8 mouse cellular contexts compared by ENCODE assay signal in genomic region chr6:57824422-57825258, GRCm38 (mm10). TPM values are rescaled to one million over a fixed set of nuclear protein-coding genes. Genes with fewer than 3 reads are reported as not detected.
A peak's percentile ranks its signal among the peaks of the same experiment; 100 is the strongest.
DNase-seq lines count a peak whose midpoint lies in the region; ATAC-seq lines count a peak whose summit lies in the region.

Vopp1 (minus strand) TSS chr6:57825159.

- no peaks in the 10 kb centered on the region for H3K27me3 ChIP-seq in forebrain, embryonic 12.5 days
- H3K27me3 ChIP-seq in heart, embryonic 16.5 days (ENCODE audit: control insufficient read depth, insufficient read depth, low read length) = no peaks in the 10 kb centered on the region
- H3K27me3 ChIP-seq in liver, embryonic 15.5 days = 0 out of 2 replicates have a peak, but pooled peaks cover 3% of the 10 kb centered on the region
- no peaks in the 10 kb centered on the region for H3K27me3 ChIP-seq in neural tube, embryonic 11.5 days (ENCODE audit: control insufficient read depth, insufficient read depth, low read length)
- H3K27me3 ChIP-seq in stomach, embryonic 16.5 days (ENCODE audit: control insufficient read depth, insufficient read depth, low read length) = no peaks in the 10 kb centered on the region

- peak; percentile 88 for ATAC-seq in CD4-positive, CD25-positive, alpha-beta regulatory T cell, adult 4 months
- peak; percentile 88 for ATAC-seq in forebrain, embryonic 12.5 days (ENCODE audit: low FRiP score)
- peak; percentile 87 for ATAC-seq in heart, embryonic 16.5 days (replicated peaks; ENCODE audit: extremely low read depth, insufficient read depth, low FRiP score)
- peak; percentile 87 for ATAC-seq in liver, embryonic 15.5 days (ENCODE audit: insufficient read depth)
- ATAC-seq in neural tube, embryonic 11.5 days (ENCODE audit: insufficient read depth, low FRiP score, low TSS enrichment) = peak; percentile 88
- peak; percentile 91 for ATAC-seq in stomach, embryonic 16.5 days (ENCODE audit: insufficient read depth, low FRiP score)

- H3K4me3 ChIP-seq in forebrain, embryonic 12.5 days (replicated peaks) = peak within 1 kb of the TSS; percentile 84
- H3K4me3 ChIP-seq in heart, embryonic 16.5 days (ENCODE audit: low read length) = peak within 1 kb of the TSS; percentile 97
- H3K4me3 ChIP-seq in liver, embryonic 15.5 days (replicated peaks) = peak within 1 kb of the TSS; percentile 82
- peak within 1 kb of the TSS; percentile 94 for H3K4me3 ChIP-seq in neural tube, embryonic 11.5 days (ENCODE audit: low read depth, low read length)
- peak within 1 kb of the TSS; percentile 85 for H3K4me3 ChIP-seq in stomach, embryonic 16.5 days (replicated peaks; ENCODE audit: low read length)

- no peaks in the 10 kb centered on the region for H3K36me3 ChIP-seq in forebrain, embryonic 12.5 days (replicated peaks)
- H3K36me3 ChIP-seq in heart, embryonic 16.5 days (ENCODE audit: control insufficient read depth, insufficient read depth) = no peaks in the 10 kb centered on the region
- peaks cover 5% of the 10 kb centered on the region; the same call in 1 of the 2 replicates for H3K36me3 ChIP-seq in liver, embryonic 15.5 days (replicated peaks)
- no peaks in the 10 kb centered on the region for H3K36me3 ChIP-seq in neural tube, embryonic 11.5 days (ENCODE audit: control insufficient read depth, insufficient read depth, low read length)
- no peaks in the 10 kb centered on the region for H3K36me3 ChIP-seq in stomach, embryonic 16.5 days (ENCODE audit: control insufficient read depth, insufficient read depth, low read length)

- peak within 1 kb of the TSS; percentile 64 for H3K4me2 ChIP-seq in forebrain, embryonic 12.5 days
- peak within 1 kb of the TSS; percentile 79 for H3K4me2 ChIP-seq in heart, embryonic 16.5 days (ENCODE audit: low read depth, low read length)
- H3K4me2 ChIP-seq in liver, embryonic 15.5 days = peak within 1 kb of the TSS; percentile 76
- H3K4me2 ChIP-seq in neural tube, embryonic 11.5 days (ENCODE audit: low read depth) = peak within 1 kb of the TSS; percentile 59
- peak within 1 kb of the TSS; percentile 70 for H3K4me2 ChIP-seq in stomach, embryonic 16.5 days (ENCODE audit: low read depth, low read length)

- H3K9ac ChIP-seq in forebrain, embryonic 12.5 days = peak within 1 kb of the TSS; percentile 96
- H3K9ac ChIP-seq in heart, embryonic 16.5 days (ENCODE audit: low read length) = peak within 1 kb of the TSS; percentile 99
- peak within 1 kb of the TSS; percentile 96 for H3K9ac ChIP-seq in liver, embryonic 15.5 days
- H3K9ac ChIP-seq in neural tube, embryonic 11.5 days (ENCODE audit: low read length) = peak within 1 kb of the TSS; percentile 99
- H3K9ac ChIP-seq in stomach, embryonic 16.5 days (ENCODE audit: low read length) = peak within 1 kb of the TSS; percentile 96

- peaks cover 20% of the 10 kb centered on the region for H3K4me1 ChIP-seq in forebrain, embryonic 12.5 days
- H3K4me1 ChIP-seq in heart, embryonic 16.5 days (ENCODE audit: control insufficient read depth, insufficient read depth, low read length) = peaks cover 5% of the 10 kb centered on the region
- peaks cover 40% of the 10 kb centered on the region for H3K4me1 ChIP-seq in liver, embryonic 15.5 days (replicated peaks)
- H3K4me1 ChIP-seq in neural tube, embryonic 11.5 days (ENCODE audit: control insufficient read depth, insufficient read depth, low read length) = no peaks in the 10 kb centered on the region
- H3K4me1 ChIP-seq in stomach, embryonic 16.5 days (ENCODE audit: control insufficient read depth, insufficient read depth, low read length) = 0 out of 2 replicates have a peak, but pooled peaks cover 3% of the 10 kb centered on the region

- under 1% methylated on average over 75 of the region's 87 CpGs for WGBS in forebrain, embryonic 12.5 days
- WGBS in heart, embryonic 16.5 days = under 1% methylated on average over 81 of the region's 87 CpGs
- WGBS in liver, embryonic 15.5 days (ENCODE audit: insufficient replicate concordance) = under 1% methylated on average over 84 of the region's 87 CpGs
- WGBS in neural tube, embryonic 11.5 days = under 1% methylated on average over 85 of the region's 87 CpGs
- WGBS in stomach, embryonic 16.5 days = under 1% methylated on average over 87 of the region's 87 CpGs

- H3K27ac ChIP-seq in forebrain, embryonic 12.5 days = peak within 1 kb of the TSS; percentile 93
- peak within 1 kb of the TSS; percentile 91 for H3K27ac ChIP-seq in heart, embryonic 16.5 days (ENCODE audit: low read length)
- peak within 1 kb of the TSS; percentile 91 for H3K27ac ChIP-seq in liver, embryonic 15.5 days (replicated peaks)
- peak within 1 kb of the TSS; percentile 91 for H3K27ac ChIP-seq in neural tube, embryonic 11.5 days (ENCODE audit: low read depth, low read length)
- H3K27ac ChIP-seq in stomach, embryonic 16.5 days (ENCODE audit: low read length) = peak within 1 kb of the TSS; percentile 94

- H3K9me3 ChIP-seq in forebrain, embryonic 12.5 days = no peaks in the 10 kb centered on the region
- H3K9me3 ChIP-seq in heart, embryonic 16.5 days (replicated peaks; ENCODE audit: control insufficient read depth, low read length) = no peaks in the 10 kb centered on the region
- no peaks in the 10 kb centered on the region for H3K9me3 ChIP-seq in liver, embryonic 15.5 days (replicated peaks)
- no peaks in the 10 kb centered on the region for H3K9me3 ChIP-seq in neural tube, embryonic 11.5 days (ENCODE audit: control insufficient read depth, low read length)
- H3K9me3 ChIP-seq in stomach, embryonic 16.5 days (replicated peaks; ENCODE audit: control insufficient read depth, low read length) = no peaks in the 10 kb centered on the region

- DNase-seq in c-Kit-positive CD71-positive TER-119-negative erythroid progenitor cells, embryonic 14.5 days (ENCODE audit: low read depth) = peak; percentile 50
- DNase-seq in kidney, postnatal 36 days = peak; percentile 60 to 81
- peak; percentile 90 for DNase-seq in neural tube, embryonic 11.5 days (ENCODE audit: low spot score)

RNA-seq across cellular contexts. Expression of gene Vopp1, which starts in this region (rescaled TPM):
- polyA plus RNA-seq in CD4-positive, CD25-positive, alpha-beta regulatory T cell, adult 4 months (2017; shearing (Covaris generic)) = 10 to 100 TPM; 10.1 to 11.8 TPM
- 93.9 and 98.8 TPM in 2 replicates for polyA plus RNA-seq in forebrain, embryonic 12.5 days (2016; fragmentation: Nextera tagmentation; extraction: Ambion mirVana)
- polyA plus RNA-seq in heart, embryonic 16.5 days (2015; fragmentation: Nextera tagmentation; extraction: Ambion mirVana) = 28.2 and 29.7 TPM in 2 replicates
- polyA plus RNA-seq in liver, embryonic 15.5 days (2015; fragmentation: Nextera tagmentation; extraction: Ambion mirVana) = 56.8 and 62.9 TPM in 2 replicates
- polyA plus RNA-seq in neural tube, embryonic 11.5 days (2014; fragmentation: Nextera tagmentation; extraction: Ambion mirVana) = 63.4 and 77.2 TPM in 2 replicates
- polyA plus RNA-seq in stomach, embryonic 16.5 days (2015; fragmentation: Nextera tagmentation; extraction: Ambion mirVana) = 48.6 and 55.1 TPM in 2 replicates

Comparison
In these comparisons a context has a peak if more than half of its experiments do, and no peak if none do; other contexts are left out.
1. Peak in every context shown above with its lines: DNase-seq, ATAC-seq, H3K4me3 ChIP-seq and H3K27ac ChIP-seq.